13 mouse cellular contexts compared by ENCODE assay signal in the genomic region with DNA sequence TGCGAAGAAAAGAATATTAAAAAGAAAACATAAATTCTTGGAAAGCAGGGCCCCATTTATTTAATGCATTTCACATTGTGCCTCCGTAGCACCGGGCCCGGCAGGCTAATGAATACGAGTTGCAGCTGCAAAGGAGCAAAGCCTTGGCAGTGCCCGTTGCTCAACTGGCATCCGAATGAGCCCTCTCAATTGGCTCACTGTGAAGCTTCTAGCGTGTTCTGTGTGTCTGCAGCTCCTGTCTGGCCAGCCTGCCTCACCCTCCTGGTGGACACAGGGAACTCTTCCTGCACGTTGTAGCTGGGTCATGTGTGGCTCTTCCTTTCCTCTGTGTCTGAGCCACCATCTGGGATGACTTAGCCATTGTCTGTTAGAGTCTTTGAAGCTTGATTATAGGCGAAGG.
A peak's percentile ranks its signal among the peaks of the same experiment; 100 is the strongest.
DNase-seq lines count a peak whose midpoint lies in the region; ATAC-seq and TF ChIP-seq lines count a peak whose summit lies in the region.
"Had no signal": no experiment of that assay in that cellular context is flagged by ENCODE, and none has a peak within 500 bp of the region (broad histone marks: within the 10 kb centered on the region; RNA-seq: fewer than 3 reads in every experiment).

No protein-coding gene starts in this region.

- ATAC-seq in forebrain, postnatal 0 days: peak; percentile 81
- ATAC-seq in neural tube, embryonic 11.5 days (ENCODE audit: insufficient read depth, low FRiP score, low TSS enrichment): no peak
- ATAC-seq: liver, embryonic 12.5 days had no signal

- 33% methylated on average over 10 of the region's 10 CpGs for WGBS in forebrain, postnatal 0 days
- WGBS in neural tube, embryonic 11.5 days: 70% methylated on average over 10 of the region's 10 CpGs

- intact Hi-C loops in left cerebral cortex, postnatal 14 days (cut with DNase I): no loop called here
- intact Hi-C loops in gastrocnemius, postnatal 14 days (cut with DNase I; ENCODE audit: low total_unique reads): no loop called here

- H3K9me3 ChIP-seq in forebrain, postnatal 0 days (ENCODE audit: low read length): no peaks in the 10 kb centered on the region
- H3K9me3 ChIP-seq in neural tube, embryonic 11.5 days (ENCODE audit: control insufficient read depth, low read length): no peaks in the 10 kb centered on the region
- H3K9me3 ChIP-seq: liver, embryonic 12.5 days; neural tube, embryonic 13.5 days had no signal

- no peaks in the 10 kb centered on the region for H3K27me3 ChIP-seq in forebrain, postnatal 0 days (ENCODE audit: insufficient read depth, low read length)
- H3K27me3 ChIP-seq in neural tube, embryonic 11.5 days (ENCODE audit: control insufficient read depth, insufficient read depth, low read length): no peaks in the 10 kb centered on the region
- H3K27me3 ChIP-seq: liver, embryonic 12.5 days; neural tube, embryonic 13.5 days had no signal

- H3K36me3 ChIP-seq in forebrain, postnatal 0 days (ENCODE audit: insufficient read depth): no peaks in the 10 kb centered on the region
- H3K36me3 ChIP-seq in neural tube, embryonic 11.5 days (ENCODE audit: control insufficient read depth, insufficient read depth, low read length): no peaks in the 10 kb centered on the region
- H3K36me3 ChIP-seq: liver, embryonic 12.5 days; neural tube, embryonic 13.5 days had no signal

- 0 out of 2 replicates have a peak, but pooled peaks have one; percentile 6 for TF ChIP-seq CTCF in forebrain, postnatal 0 days (IDR thresholded peaks at IDR 0.05; ENCODE audit: low read depth)

- no peak overlapping the region for H3K9ac ChIP-seq in forebrain, postnatal 0 days
- no peak overlapping the region for H3K9ac ChIP-seq in neural tube, embryonic 11.5 days (ENCODE audit: low read length)
- H3K9ac ChIP-seq: liver, embryonic 12.5 days; neural tube, embryonic 13.5 days had no signal

- no peak overlapping the region for H3K4me3 ChIP-seq in forebrain, postnatal 0 days (ENCODE audit: low read depth, low read length)
- no peak overlapping the region for H3K4me3 ChIP-seq in neural tube, embryonic 11.5 days (ENCODE audit: low read depth, low read length)
- H3K4me3 ChIP-seq: liver, embryonic 12.5 days; neural tube, embryonic 13.5 days had no signal

- H3K4me1 ChIP-seq in forebrain, postnatal 0 days (ENCODE audit: insufficient read depth): no peaks in the 10 kb centered on the region; the same call in 1 of the 2 replicates
- no peaks in the 10 kb centered on the region for H3K4me1 ChIP-seq in neural tube, embryonic 11.5 days (ENCODE audit: control insufficient read depth, insufficient read depth, low read length)
- H3K4me1 ChIP-seq: liver, embryonic 12.5 days; neural tube, embryonic 13.5 days had no signal

- H3K27ac ChIP-seq in forebrain, postnatal 0 days (ENCODE audit: low read depth, low read length): no peak overlapping the region
- H3K27ac ChIP-seq in neural tube, embryonic 11.5 days (ENCODE audit: low read depth, low read length): no peak overlapping the region
- H3K27ac ChIP-seq: liver, embryonic 12.5 days; neural tube, embryonic 13.5 days had no signal

- H3K4me2 ChIP-seq in forebrain, postnatal 0 days (ENCODE audit: low read depth): no peak overlapping the region
- H3K4me2 ChIP-seq in neural tube, embryonic 11.5 days (ENCODE audit: low read depth): no peak overlapping the region
- H3K4me2 ChIP-seq: liver, embryonic 12.5 days; neural tube, embryonic 13.5 days had no signal

- DNase-seq in left cerebral cortex, postnatal 14 days (ENCODE audit: low spot score in 2 of 2): peak; percentile 26 to 54
- DNase-seq in left cerebral cortex, adult 18-20 months (ENCODE audit: low spot score in 2 of 2): no peak
- peak; percentile 15 for DNase-seq in embryo, embryonic 9.5 days (ENCODE audit: extremely low spot score)
- DNase-seq in forebrain, postnatal 0 days: peak; percentile 39
- DNase-seq in neural tube, embryonic 11.5 days (ENCODE audit: low spot score): peak; percentile 13
- no peak for DNase-seq in lung, postnatal 14 days
- DNase-seq in gastrocnemius, postnatal 14 days: no peak
- DNase-seq: gastrocnemius, postnatal 25 days; heart, postnatal 14 days; spleen, adult 18-20 months; thymus, adult 2 months had no signal

Comparison
In these comparisons a context has a peak if more than half of its experiments do, and no peak if none do; other contexts are left out.
1. DNase-seq: peak in left cerebral cortex, postnatal 14 days (2 of 2), embryo, embryonic 9.5 days (single experiment), forebrain, postnatal 0 days (single experiment) and neural tube, embryonic 11.5 days (single experiment); none in left cerebral cortex, adult 18-20 months (0 of 2), lung, postnatal 14 days (single experiment) and gastrocnemius, postnatal 14 days (single experiment).